Mouse (Mus musculus): ENCODE results near the gene Pmm2. TPM values are rescaled to one million over a fixed set of nuclear protein-coding genes. Genes with fewer than 3 reads are reported as not detected.

The Pmm2 gene
- polyA plus RNA-seq, 1 experiment from 2014 or later, result 50.5 TPM

GRCm38 (mm10) chr16:8630419-8630818 is 7.1 kb upstream of the Pmm2 start:
- Histone ChIP-seq H3K27ac (replicated peaks) (no peak overlapping the region), H3K9me3 (replicated peaks) (no peaks in the 10 kb centered on the region), H3K27me3 (ENCODE audit: low read depth, poor library complexity, severe bottlenecking) (no peaks in the 10 kb centered on the region), H3K4me1 (peaks cover 3% of the 10 kb centered on the region), H3K36me3 (peaks cover 39% of the 10 kb centered on the region), H3K4me3 (no peak overlapping the region)
- WGBS, result 96% methylated on average over 2 of the region's 2 CpGs
- DNase-seq (ENCODE audit: low spot score), result no peak

DNA sequence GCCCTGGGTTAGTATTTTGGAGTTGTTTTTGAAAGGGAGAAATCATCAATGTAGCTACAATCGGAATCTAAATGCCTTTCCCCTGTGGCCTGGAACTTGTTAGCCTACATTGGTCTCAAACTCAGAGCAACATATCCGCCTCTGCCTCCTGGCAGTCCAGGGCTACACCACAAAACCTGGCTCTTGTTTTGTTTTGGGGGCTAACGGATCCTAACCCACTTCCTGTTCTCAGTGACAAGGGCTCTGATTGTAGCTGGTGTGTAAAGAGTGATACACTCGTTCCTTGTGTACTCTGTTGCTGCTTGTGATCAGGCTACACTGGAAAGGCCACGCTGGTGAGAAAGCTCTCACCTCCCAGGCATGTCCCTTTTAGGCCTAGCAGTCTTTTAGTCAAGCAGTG is 6.0 kb upstream of the Pmm2 start:
- no peaks in the 10 kb centered on the region for H3K9me3 ChIP-seq (replicated peaks)
- no peak for DNase-seq (ENCODE audit: low spot score)
- H3K27me3 ChIP-seq (ENCODE audit: low read depth, poor library complexity, severe bottlenecking), result no peaks in the 10 kb centered on the region
- H3K4me1 ChIP-seq, result peaks cover 13% of the 10 kb centered on the region
- H3K36me3 ChIP-seq, result peaks cover 44% of the 10 kb centered on the region
- H3K4me3 ChIP-seq, result no peak overlapping the region
- 91% methylated on average over 5 of the region's 5 CpGs for WGBS
- no peak overlapping the region for H3K27ac ChIP-seq (replicated peaks)

- no peak for DNase-seq (ENCODE audit: low spot score)
- H3K4me3 ChIP-seq, result peak overlapping the region; percentile 87
- peaks cover 29% of the 10 kb centered on the region for H3K4me1 ChIP-seq
- no peaks in the 10 kb centered on the region for H3K27me3 ChIP-seq (ENCODE audit: low read depth, poor library complexity, severe bottlenecking)
- peaks cover 47% of the 10 kb centered on the region for H3K36me3 ChIP-seq
- 2% methylated on average over 13 of the region's 13 CpGs for WGBS
- peak overlapping the region; percentile 94 for H3K27ac ChIP-seq (replicated peaks)
- H3K9me3 ChIP-seq (replicated peaks), result no peaks in the 10 kb centered on the region
These were observed 632 bp upstream of the Pmm2 start for GRCm38 (mm10) chr16:8636867-8637216.

DNA sequence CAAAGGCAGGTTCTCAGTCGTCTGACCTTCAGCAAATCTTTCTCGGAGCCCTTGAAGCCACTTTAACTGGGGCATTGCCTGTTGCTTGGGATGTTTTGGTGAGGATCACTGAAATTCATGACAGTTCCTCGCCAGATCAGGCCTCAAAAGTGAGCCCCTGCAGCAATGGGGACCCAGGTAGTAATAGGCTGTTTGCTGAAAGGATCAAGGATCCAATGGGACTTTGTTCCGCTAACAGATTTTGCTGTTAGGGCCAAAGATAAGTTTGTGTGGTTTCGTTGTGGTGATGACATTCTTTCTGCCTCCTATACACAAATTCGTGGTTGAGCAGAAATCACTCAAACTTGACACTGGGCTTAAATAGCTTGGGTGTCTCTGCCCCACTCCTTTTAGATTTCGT is 657 bp downstream of the Pmm2 start:
- peak overlapping the region; percentile 94 for H3K27ac ChIP-seq (replicated peaks)
- H3K4me1 ChIP-seq, result peaks cover 29% of the 10 kb centered on the region
- no peak for DNase-seq (ENCODE audit: low spot score)
- 52% methylated on average over 7 of the region's 7 CpGs for WGBS
- no peaks in the 10 kb centered on the region for H3K9me3 ChIP-seq (replicated peaks)
- no peaks in the 10 kb centered on the region for H3K27me3 ChIP-seq (ENCODE audit: low read depth, poor library complexity, severe bottlenecking)
- peaks cover 43% of the 10 kb centered on the region for H3K36me3 ChIP-seq
- H3K4me3 ChIP-seq, result peak overlapping the region; percentile 87

GRCm38 (mm10) chr16:8639466-8640191 is 2.2 kb downstream of the Pmm2 start:
- H3K27me3 ChIP-seq (ENCODE audit: low read depth, poor library complexity, severe bottlenecking), result no peaks in the 10 kb centered on the region
- peaks cover 29% of the 10 kb centered on the region for H3K4me1 ChIP-seq
- no peak for DNase-seq (ENCODE audit: low spot score)
- no peaks in the 10 kb centered on the region for H3K9me3 ChIP-seq (replicated peaks)
- H3K36me3 ChIP-seq, result peaks cover 52% of the 10 kb centered on the region
- no peak overlapping the region for H3K4me3 ChIP-seq
- WGBS, result 92% methylated on average over 11 of the region's 11 CpGs
- no peak overlapping the region for H3K27ac ChIP-seq (replicated peaks)

DNA sequence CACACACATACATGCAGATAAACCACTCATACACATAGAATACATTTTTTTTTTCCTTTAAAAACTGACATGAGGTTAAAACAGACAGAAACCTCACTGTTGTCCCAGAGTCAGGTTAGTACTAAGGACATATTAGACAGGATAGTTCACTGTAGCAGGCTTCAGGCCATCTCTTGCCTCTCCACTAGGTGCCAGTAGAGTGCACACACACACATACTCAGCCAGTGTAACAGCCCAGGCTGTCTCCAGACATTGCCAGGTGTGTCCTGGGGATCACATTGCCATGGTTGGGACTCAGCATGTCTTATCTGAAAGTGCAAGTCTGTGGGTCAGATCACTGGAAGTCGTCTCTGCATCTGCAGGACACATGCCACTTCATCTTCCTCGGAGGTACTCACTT is 6.4 kb downstream of the Pmm2 start:
- Histone ChIP-seq H3K27ac (replicated peaks) (no peak overlapping the region), H3K27me3 (ENCODE audit: low read depth, poor library complexity, severe bottlenecking) (no peaks in the 10 kb centered on the region), H3K9me3 (replicated peaks) (no peaks in the 10 kb centered on the region), H3K4me3 (no peak overlapping the region), H3K4me1 (peaks cover 2% of the 10 kb centered on the region), H3K36me3 (peaks cover 79% of the 10 kb centered on the region)
- DNase-seq (ENCODE audit: low spot score), result peak; percentile 34
- WGBS, result 80% methylated on average over 2 of the region's 2 CpGs

DNA sequence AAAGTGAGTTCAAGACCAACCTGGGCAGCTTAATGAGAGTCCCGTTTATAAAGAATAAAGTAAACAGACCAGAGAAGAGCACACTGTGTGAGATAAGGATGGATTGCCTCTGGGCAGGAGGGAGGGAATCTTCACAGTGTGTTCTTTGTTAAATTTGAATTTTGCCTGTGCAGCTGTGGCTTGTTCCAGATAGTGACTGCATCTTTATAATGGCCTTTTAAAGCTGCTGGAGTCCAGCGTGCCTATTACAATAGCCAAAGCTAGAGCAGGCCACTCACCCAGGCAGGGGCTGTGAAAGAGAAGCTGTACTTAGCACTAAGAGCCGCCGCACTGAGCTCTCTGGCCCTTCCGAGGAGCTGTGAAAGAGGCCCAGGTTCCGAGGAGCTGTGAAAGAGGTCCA is 8.1 kb downstream of the Pmm2 start:
- 88% methylated on average over 6 of the region's 6 CpGs for WGBS
- H3K27me3 ChIP-seq (ENCODE audit: low read depth, poor library complexity, severe bottlenecking), result no peaks in the 10 kb centered on the region
- H3K27ac ChIP-seq (replicated peaks), result no peak overlapping the region
- no peaks in the 10 kb centered on the region for H3K4me1 ChIP-seq
- DNase-seq (ENCODE audit: low spot score), result no peak
- H3K9me3 ChIP-seq (replicated peaks), result no peaks in the 10 kb centered on the region
- peaks cover 88% of the 10 kb centered on the region for H3K36me3 ChIP-seq
- no peak overlapping the region for H3K4me3 ChIP-seq

DNA sequence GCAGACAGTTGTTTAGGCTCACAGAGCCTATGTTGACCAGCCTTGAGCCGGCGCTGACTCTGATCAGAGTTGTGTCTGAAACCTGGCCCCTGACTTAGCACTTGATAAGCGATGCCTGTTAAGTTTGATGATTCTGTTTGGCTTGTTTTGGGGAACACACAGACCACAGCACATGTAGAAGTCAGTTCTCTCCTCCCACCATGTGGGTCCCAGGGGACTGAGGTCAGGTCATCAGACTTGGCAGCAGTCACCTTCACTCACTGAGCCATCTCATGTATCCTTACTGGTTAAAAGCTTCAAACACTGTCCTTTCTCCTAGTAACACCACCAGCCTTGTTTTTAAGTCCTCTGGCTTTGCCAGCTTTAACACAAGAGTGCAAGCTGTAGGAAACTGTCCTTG is 12.5 kb downstream of the Pmm2 start:
- 91% methylated on average over 3 of the region's 3 CpGs for WGBS
- no peak for DNase-seq (ENCODE audit: low spot score)
- H3K27me3 ChIP-seq (ENCODE audit: low read depth, poor library complexity, severe bottlenecking), result no peaks in the 10 kb centered on the region
- H3K4me3 ChIP-seq, result no peak overlapping the region
- H3K36me3 ChIP-seq, result peaks cover 91% of the 10 kb centered on the region
- no peaks in the 10 kb centered on the region for H3K4me1 ChIP-seq
- H3K27ac ChIP-seq (replicated peaks), result no peak overlapping the region
- no peaks in the 10 kb centered on the region for H3K9me3 ChIP-seq (replicated peaks)

DNA sequence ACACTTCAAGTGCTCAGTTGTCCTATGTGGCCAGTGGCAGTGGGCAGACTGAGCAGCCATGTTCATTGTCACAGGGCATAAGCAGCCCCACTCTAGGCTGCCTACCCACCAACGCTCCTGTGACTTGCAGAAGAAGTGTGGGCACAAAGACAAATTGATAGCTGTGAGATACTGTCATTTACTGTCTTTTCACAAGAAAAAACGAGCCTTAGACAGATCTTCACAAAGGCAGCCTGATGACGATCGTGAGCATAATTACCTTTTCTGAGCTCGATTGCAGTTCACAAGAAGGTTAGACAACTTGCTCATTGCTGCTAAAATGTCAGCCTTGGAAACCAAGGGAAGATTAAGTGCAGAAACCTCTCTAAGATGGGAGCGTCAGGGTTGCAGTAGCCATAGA is 17.6 kb downstream of the Pmm2 start:
- H3K9me3 ChIP-seq (replicated peaks), result no peaks in the 10 kb centered on the region
- no peaks in the 10 kb centered on the region for H3K27me3 ChIP-seq (ENCODE audit: low read depth, poor library complexity, severe bottlenecking)
- no peaks in the 10 kb centered on the region for H3K4me1 ChIP-seq
- 91% methylated on average over 6 of the region's 6 CpGs for WGBS
- H3K36me3 ChIP-seq, result peaks cover 90% of the 10 kb centered on the region
- no peak overlapping the region for H3K27ac ChIP-seq (replicated peaks)
- no peak for DNase-seq (ENCODE audit: low spot score)
- H3K4me3 ChIP-seq, result no peak overlapping the region

GRCm38 (mm10) chr16:8655599-8655998 is 18.1 kb downstream of the Pmm2 start:
- H3K4me1 ChIP-seq, result no peaks in the 10 kb centered on the region
- no peaks in the 10 kb centered on the region for H3K9me3 ChIP-seq (replicated peaks)
- 86% methylated on average over 9 of the region's 9 CpGs for WGBS
- H3K27ac ChIP-seq (replicated peaks), result no peak overlapping the region
- no peak for DNase-seq (ENCODE audit: low spot score)
- no peaks in the 10 kb centered on the region for H3K27me3 ChIP-seq (ENCODE audit: low read depth, poor library complexity, severe bottlenecking)
- peaks cover 92% of the 10 kb centered on the region for H3K36me3 ChIP-seq
- no peak overlapping the region for H3K4me3 ChIP-seq

- WGBS, result 77% methylated on average over 2 of the region's 2 CpGs
- Histone ChIP-seq H3K36me3 (peaks cover 91% of the 10 kb centered on the region), H3K4me1 (no peaks in the 10 kb centered on the region)
These were observed 18.8 kb downstream of the Pmm2 start for GRCm38 (mm10) chr16:8656256-8656655.

DNA sequence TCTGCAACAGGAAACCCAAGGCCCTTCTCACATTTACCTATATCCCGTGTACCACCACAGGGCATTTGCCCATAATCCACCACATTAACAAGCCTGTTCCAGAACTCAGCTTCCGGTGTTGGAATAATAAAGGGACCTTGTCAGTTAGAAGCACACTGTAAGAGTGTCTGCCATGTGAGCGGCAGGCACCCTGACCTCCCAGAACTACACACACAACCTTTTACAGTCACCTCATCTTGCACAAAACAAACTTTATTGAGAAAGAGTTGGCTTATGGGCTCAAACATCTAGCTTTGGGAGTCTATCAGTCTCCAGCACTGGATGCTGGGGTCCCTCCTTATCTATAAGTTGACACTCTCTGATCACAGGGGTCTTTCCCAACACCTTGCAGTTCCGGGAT is 20.9 kb downstream of the Pmm2 start:
- Histone ChIP-seq H3K9me3 (replicated peaks) (no peaks in the 10 kb centered on the region), H3K36me3 (peaks cover 93% of the 10 kb centered on the region), H3K27ac (replicated peaks) (no peak overlapping the region), H3K4me1 (no peaks in the 10 kb centered on the region), H3K4me3 (no peak overlapping the region), H3K27me3 (ENCODE audit: low read depth, poor library complexity, severe bottlenecking) (no peaks in the 10 kb centered on the region)
- DNase-seq (ENCODE audit: low spot score), result no peak
- 84% methylated on average over 4 of the region's 4 CpGs for WGBS

More at GRCm38 (mm10) chr16:8656256-8656655, 18.8 kb downstream of the Pmm2 start:
- no peaks in the 10 kb centered on the region for H3K9me3 ChIP-seq (replicated peaks)
- H3K4me3 ChIP-seq, result no peak overlapping the region
- H3K27me3 ChIP-seq (ENCODE audit: low read depth, poor library complexity, severe bottlenecking), result no peaks in the 10 kb centered on the region
- no peak for DNase-seq (ENCODE audit: low spot score)
- H3K27ac ChIP-seq (replicated peaks), result no peak overlapping the region

- no peaks in the 10 kb centered on the region for H3K9me3 ChIP-seq (replicated peaks)
- no peak overlapping the region for H3K4me3 ChIP-seq
- no peak for DNase-seq (ENCODE audit: low spot score)
- H3K27me3 ChIP-seq (ENCODE audit: low read depth, poor library complexity, severe bottlenecking), result no peaks in the 10 kb centered on the region
- peaks cover 93% of the 10 kb centered on the region for H3K36me3 ChIP-seq
- no peak overlapping the region for H3K27ac ChIP-seq (replicated peaks)
- no peaks in the 10 kb centered on the region for H3K4me1 ChIP-seq
- 93% methylated on average over 4 of the region's 4 CpGs for WGBS
These were observed 21.3 kb downstream of the Pmm2 start for GRCm38 (mm10) chr16:8658764-8659163.

DNA sequence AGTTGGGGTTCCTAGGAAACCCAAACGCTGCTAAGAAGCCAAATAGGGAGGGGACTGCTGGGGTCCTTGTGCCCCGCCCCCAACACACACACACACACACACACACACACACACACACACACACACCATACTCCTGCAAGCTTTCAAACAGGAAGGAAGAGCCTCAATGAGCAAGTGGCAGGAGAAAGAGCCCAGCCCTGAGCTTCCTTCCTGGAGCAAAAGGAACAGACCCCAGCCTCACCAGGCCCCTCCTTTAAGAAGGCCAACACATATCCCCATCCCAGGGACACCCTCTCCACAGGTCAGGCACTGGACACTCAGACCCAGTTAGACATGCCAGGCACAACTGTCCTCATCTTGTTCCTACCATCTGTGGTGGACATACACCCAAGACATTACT is 25.5 kb downstream of the Pmm2 start:
- peaks cover 23% of the 10 kb centered on the region for H3K4me1 ChIP-seq
- H3K27me3 ChIP-seq (ENCODE audit: low read depth, poor library complexity, severe bottlenecking), result no peaks in the 10 kb centered on the region
- no peak overlapping the region for H3K4me3 ChIP-seq
- no peak for DNase-seq (ENCODE audit: low spot score)
- H3K9me3 ChIP-seq (replicated peaks), result no peaks in the 10 kb centered on the region
- peaks cover 93% of the 10 kb centered on the region for H3K36me3 ChIP-seq
- H3K27ac ChIP-seq (replicated peaks), result no peak overlapping the region
- 88% methylated on average over 2 of the region's 2 CpGs for WGBS

Measured in midbrain, embryonic 10.5 days (tissue).